Mouse (Mus musculus) ES-E14 (cell line): ENCODE results near the gene Gm498. TPM values are rescaled to one million over a fixed set of nuclear protein-coding genes. Genes with fewer than 3 reads are reported as not detected.

Experiments used
- DNase-seq: peaks from one replicate; pipeline ENCODE4 v3.0.0-alpha.2; 2013; ENCODE audit warnings: low read depth, low spot score
- H3K27ac ChIP-seq: 2 replicates; pipeline ENCODE4 v1.5.1; 2012; ENCODE audit warnings: low read depth, mild to moderate bottlenecking, low read length, moderate library complexity, mixed read lengths; ENCODE audit not compliant: poor library complexity, insufficient read depth, severe bottlenecking
- H3K36me3 ChIP-seq: 2 replicates; pipeline ENCODE4 v1.6.1; 2012; ENCODE audit warnings: mild to moderate bottlenecking, low read length, moderate library complexity, mixed read lengths; ENCODE audit not compliant: control insufficient read depth, poor library complexity, insufficient read depth, severe bottlenecking
- H3K4me1 ChIP-seq, 2 experiments: fragments of 150-350 bp in 1 of 2; sonication (generic) in 1 of 2; 2 replicates each; pipeline ENCODE4 v1.6.1; 2012; ENCODE audit warnings: low read length in 2 of 2, mild to moderate bottlenecking in 1 of 2, mixed read lengths in 1 of 2; ENCODE audit not compliant: control insufficient read depth in 2 of 2, insufficient read depth in 2 of 2, poor library complexity in 1 of 2
- H3K4me3 ChIP-seq, 2 experiments: fragments of 150-350 bp in 1 of 2; sonication (generic) in 1 of 2; 2 replicates each; pipeline ENCODE4 v1.5.1; 2012; ENCODE audit warnings: low read length in 2 of 2, low read depth in 1 of 2, mild to moderate bottlenecking in 1 of 2, mixed read lengths in 1 of 2; ENCODE audit not compliant: insufficient read depth in 1 of 2, poor library complexity in 1 of 2, severe bottlenecking in 1 of 2
- H3K9ac ChIP-seq: 2 replicates; pipeline ENCODE4 v1.6.1; 2012; ENCODE audit warnings: low read depth, mild to moderate bottlenecking, low read length, mixed read lengths; ENCODE audit not compliant: poor library complexity, insufficient read depth, severe bottlenecking
- H3K9me3 ChIP-seq: fragments of 150-350 bp; sonication (generic); 2 replicates; pipeline ENCODE4 v1.6.1; 2012; ENCODE audit warnings: low read depth, mild to moderate bottlenecking, low read length; ENCODE audit not compliant: control insufficient read depth, insufficient read depth
- CHD2 ChIP-seq: IDR thresholded peaks from 2 replicates; pipeline ENCODE4 v1.6.1; 2014; ENCODE audit warnings: mild to moderate bottlenecking, low read depth, low read length, inconsistent platforms
- HCFC1 ChIP-seq: IDR thresholded peaks from 2 replicates; pipeline ENCODE4 v1.6.1; 2012; ENCODE audit warnings: low read length, inconsistent platforms, borderline replicate concordance; ENCODE audit not compliant: insufficient read depth
- MAFK ChIP-seq: IDR thresholded peaks from 2 replicates; pipeline ENCODE4 v1.6.1; 2014; ENCODE audit warnings: mild to moderate bottlenecking, low read depth, low read length, inconsistent platforms; ENCODE audit not compliant: insufficient read depth
- ZC3H11A ChIP-seq: IDR thresholded peaks from 2 replicates; pipeline ENCODE4 v1.6.1; 2012; ENCODE audit warnings: low read depth, mild to moderate bottlenecking, inconsistent platforms, low read length, borderline replicate concordance
- ZNF384 ChIP-seq: IDR thresholded peaks from 2 replicates; pipeline ENCODE4 v1.6.1; 2012; ENCODE audit warnings: low read depth, low read length, inconsistent platforms
- in situ Hi-C, 2 experiments: fragments of 600-800 bp; cut with MboI; formaldehyde crosslinking; loops; one replicate each; pipeline ENCODE4 v1.15.1; 2025; ENCODE audit warnings: low sequenced_read_pairs in 2 of 2, inconsistent platforms in 1 of 2; ENCODE audit not compliant: unreplicated experiment in 2 of 2
- total RNA-seq: library from RNA; depleted of rRNA; stranded (reverse); fragments of 300-350 nt; gene quantifications from 2 replicates; pipeline ENCODE4 v1.2.3, GENCODE M21; 2012; rRNA removed

The Gm498 gene
- total RNA-seq, 1 experiment, result not detected

GRCm38 (mm10) chr7:143929899-143930298 lies 63.3 kb downstream of the Gm498 start:
- DNase-seq, result no peak
- no peaks in the 10 kb centered on the region for H3K36me3 ChIP-seq
- no peaks in the 10 kb centered on the region for H3K9me3 ChIP-seq
- H3K4me3 ChIP-seq, result no peak overlapping the region
- no peak overlapping the region for H3K9ac ChIP-seq
- no peak overlapping the region for H3K27ac ChIP-seq
- in situ Hi-C loops, result no loop called here
- TF ChIP-seq ZNF384 (no peak), ZC3H11A (no peak), MAFK (no peak), CHD2 (no peak), HCFC1 (no peak)
- no peaks in the 10 kb centered on the region for H3K4me1 ChIP-seq

- Histone ChIP-seq H3K9ac (no peak overlapping the region), H3K4me1 (no peaks in the 10 kb centered on the region), H3K9me3 (no peaks in the 10 kb centered on the region), H3K4me3 (no peak overlapping the region), H3K27ac (no peak overlapping the region), H3K36me3 (no peaks in the 10 kb centered on the region)
- no peak for DNase-seq
- no peak for TF ChIP-seq MAFK
- TF ChIP-seq ZC3H11A, result no peak
- no peak for TF ChIP-seq CHD2
- no peak for TF ChIP-seq HCFC1
- TF ChIP-seq ZNF384, result no peak
- in situ Hi-C loops, result no loop called here
Measured at GRCm38 (mm10) chr7:143938647-143939046, 72.0 kb downstream of the Gm498 start.

- TF ChIP-seq ZNF384 (no peak), MAFK (no peak), ZC3H11A (no peak), CHD2 (no peak), HCFC1 (no peak)
- no peak for DNase-seq
- H3K36me3 ChIP-seq, result no peaks in the 10 kb centered on the region
- in situ Hi-C loops, result no loop called here
- H3K27ac ChIP-seq, result no peak overlapping the region
- no peak overlapping the region for H3K4me3 ChIP-seq
- no peaks in the 10 kb centered on the region for H3K9me3 ChIP-seq
- no peaks in the 10 kb centered on the region for H3K4me1 ChIP-seq
- no peak overlapping the region for H3K9ac ChIP-seq
Measured at GRCm38 (mm10) chr7:143939476-143939875, 72.8 kb downstream of the Gm498 start.

- Histone ChIP-seq H3K27ac (no peak overlapping the region), H3K36me3 (no peaks in the 10 kb centered on the region), H3K9me3 (no peaks in the 10 kb centered on the region), H3K4me3 (no peak overlapping the region), H3K9ac (no peak overlapping the region), H3K4me1 (no peaks in the 10 kb centered on the region)
- no peak for DNase-seq
- no peak for TF ChIP-seq CHD2
- no peak for TF ChIP-seq HCFC1
- TF ChIP-seq MAFK, result no peak
- no peak for TF ChIP-seq ZNF384
- TF ChIP-seq ZC3H11A, result no peak
- in situ Hi-C loops, result no loop called here
Measured at GRCm38 (mm10) chr7:143942941-143943691, 76.5 kb downstream of the Gm498 start.

GRCm38 (mm10) chr7:143944421-143944980 lies 77.9 kb downstream of the Gm498 start:
- no peak for DNase-seq
- in situ Hi-C loops, result no loop called here
- H3K4me1 ChIP-seq, result no peaks in the 10 kb centered on the region
- H3K27ac ChIP-seq, result no peak overlapping the region
- TF ChIP-seq MAFK (no peak), ZNF384 (no peak), CHD2 (no peak), HCFC1 (no peak), ZC3H11A (no peak)
- no peaks in the 10 kb centered on the region for H3K9me3 ChIP-seq
- no peaks in the 10 kb centered on the region for H3K36me3 ChIP-seq
- H3K4me3 ChIP-seq, result no peak overlapping the region
- H3K9ac ChIP-seq, result no peak overlapping the region

Other genes with a start within 250 kb of the Gm498 start
- 0.11 and 0.18 TPM in 2 replicates for gene Tnfrsf26, start 238.1 kb upstream of the Gm498 start, total RNA-seq
- gene Tnfrsf22, start 217.2 kb upstream of the Gm498 start, total RNA-seq, result 12.9 and 18.7 TPM in 2 replicates
- 2.3 and 3.0 TPM in 2 replicates for gene Tnfrsf23, start 181.0 kb upstream of the Gm498 start, total RNA-seq
- gene Osbpl5, start 109.9 kb upstream of the Gm498 start, total RNA-seq, result 7.6 and 13.6 TPM in 2 replicates
- gene Mrgprg, start 99.8 kb upstream of the Gm498 start, total RNA-seq, result not detected in 2 replicates
- gene Mrgpre, start 82.3 kb upstream of the Gm498 start, total RNA-seq, result 0.21 and 0.67 TPM in 2 replicates
- 4.9 and 10.8 TPM in 2 replicates for gene Nadsyn1, start 44.0 kb upstream of the Gm498 start, total RNA-seq
- gene Dhcr7, start 43.7 kb upstream of the Gm498 start, total RNA-seq, result 38.5 and 52.1 TPM in 2 replicates
- 0.94 and 1.3 TPM in 2 replicates for gene Shank2, start 135.1 kb downstream of the Gm498 start, total RNA-seq